Mouse (Mus musculus) small intestine, adult 2 months (tissue): ENCODE measurements around the gene Mipol1.

ENCODE experiments used
- CTCF ChIP-seq: fragments of 200-500 bp; IDR thresholded peaks from 2 replicates; pipeline ENCODE4 v1.5.1; 2012; ENCODE audit warnings: low read depth, mild to moderate bottlenecking, control low read depth, inconsistent platforms, low read length, moderate library complexity, mixed read lengths; ENCODE audit not compliant: insufficient replicate concordance, insufficient read length; ENCODE audit errors: extremely low read depth
- POLR2A ChIP-seq: fragments of 200-500 bp; IDR thresholded peaks from 2 replicates; pipeline ENCODE4 v1.6.1; 2012; ENCODE audit warnings: low read depth, mild to moderate bottlenecking, control low read depth, inconsistent platforms, low read length, moderate library complexity

DNA sequence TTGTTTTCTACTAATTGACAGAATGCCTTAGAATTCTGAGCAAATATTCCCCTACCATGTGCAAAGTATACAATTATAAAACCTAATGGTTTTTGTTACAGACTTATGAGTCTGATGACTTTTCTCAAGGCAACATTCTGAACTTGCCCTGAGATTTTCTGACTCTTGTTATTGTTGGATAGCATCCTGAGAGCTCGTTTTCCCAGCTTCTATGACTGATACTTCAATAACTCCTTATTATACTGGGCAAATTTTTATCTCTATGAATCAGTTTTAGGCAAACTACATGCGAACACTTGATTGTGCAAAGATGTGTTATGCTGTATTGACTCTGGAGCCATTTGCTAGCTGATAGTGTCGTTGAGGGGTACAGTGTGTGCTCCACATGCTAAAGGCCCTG is 246.6 kb downstream of the Mipol1 start:
- TF ChIP-seq POLR2A (no peak), CTCF (no peak)
